8 mouse cellular contexts compared by ENCODE assay signal in the genomic region with DNA sequence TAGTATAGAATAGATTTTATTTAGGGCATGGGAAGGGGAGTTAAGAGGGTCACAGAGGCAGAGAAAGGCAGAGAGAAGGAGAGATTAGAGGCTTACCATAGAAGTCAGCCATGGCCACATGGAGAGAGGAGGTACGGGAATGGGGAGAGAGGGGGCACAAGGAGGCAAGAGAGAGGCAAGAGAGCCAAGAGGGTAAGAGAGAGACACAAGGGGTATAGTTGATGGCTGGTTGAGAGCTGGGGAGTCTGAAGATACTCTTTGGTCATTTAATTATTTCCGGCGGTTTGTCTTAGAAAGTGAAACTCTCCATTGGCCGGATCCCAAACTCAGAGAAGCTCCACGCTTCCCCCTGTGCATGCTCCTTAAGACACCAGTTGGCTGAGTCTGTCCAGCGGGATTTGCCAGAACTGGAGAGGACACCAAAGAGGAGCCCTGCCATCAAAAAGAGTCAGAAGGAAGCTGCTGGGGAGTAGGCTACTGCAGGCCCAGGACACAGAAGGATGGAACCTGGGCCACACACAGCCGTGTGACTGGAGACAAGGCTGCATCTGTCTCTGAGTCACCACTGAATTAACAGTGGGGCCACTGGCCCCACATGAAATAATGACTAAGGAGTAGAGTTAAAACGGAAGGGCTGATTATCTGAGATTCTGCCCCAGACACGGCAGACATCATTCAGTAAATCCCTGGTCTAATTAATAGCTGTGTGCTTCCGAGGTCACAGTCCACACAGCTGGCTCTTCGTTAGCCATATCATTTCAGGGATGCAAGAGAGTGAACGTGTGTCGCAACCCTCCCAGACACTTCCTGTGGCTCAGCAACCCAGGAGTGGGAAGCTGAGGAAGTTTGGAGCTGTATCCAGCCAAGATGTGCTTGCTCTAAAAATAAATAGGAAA. TPM values are rescaled to one million over a fixed set of nuclear protein-coding genes. Genes with fewer than 3 reads are reported as not detected.
DNase-seq lines count a peak whose midpoint lies in the region; ATAC-seq and TF ChIP-seq lines count a peak whose summit lies in the region.

No protein-coding gene starts in this region.

- no peaks in the 10 kb centered on the region for H3K36me3 ChIP-seq in kidney, embryonic 16.5 days (ENCODE audit: insufficient read depth, low read length)
- H3K36me3 ChIP-seq in thymus, adult 2 months (ENCODE audit: control insufficient read depth, insufficient read depth, low read length), result no peaks in the 10 kb centered on the region

- ATAC-seq in kidney, embryonic 16.5 days (ENCODE audit: low FRiP score, low TSS enrichment), result peak; percentile 67

- H3K4me3 ChIP-seq in gastrocnemius, adult 2 months, result peak overlapping the region; percentile 24; the same call in 1 of the 2 replicates
- no peak overlapping the region for H3K4me3 ChIP-seq in kidney, embryonic 16.5 days (ENCODE audit: low read length)
- no peak overlapping the region for H3K4me3 ChIP-seq in thymus, adult 2 months (ENCODE audit: control insufficient read depth, insufficient read depth, low read length)

- no peak overlapping the region; the same call in 1 of the 2 replicates for H3K4me2 ChIP-seq in kidney, embryonic 16.5 days (replicated peaks; ENCODE audit: low read depth, low read length)

- peak; percentile 41 for DNase-seq in left cerebral cortex, postnatal 4 days
- DNase-seq in left cerebral cortex, adult 11 months (ENCODE audit: low spot score), result no peak
- peak; percentile 23 for DNase-seq in gastrocnemius, adult 2 months
- peak; percentile 84 for DNase-seq in retina, postnatal 1 day
- no peak for DNase-seq in c-Kit-positive CD71-positive TER-119-positive erythroid progenitor cells, embryonic 14.5 days (ENCODE audit: low spot score)
- no peak for DNase-seq in thymus, adult 2 months
- DNase-seq in left cerebral cortex, adult 18-20 months (ENCODE audit: low spot score in 2 of 2), result no peak

- no peak overlapping the region; the same call in 1 of the 2 replicates for H3K27ac ChIP-seq in gastrocnemius, adult 2 months
- H3K27ac ChIP-seq in kidney, embryonic 16.5 days (ENCODE audit: low read length), result peak overlapping the region; percentile 26
- no peak overlapping the region for H3K27ac ChIP-seq in thymus, adult 2 months (ENCODE audit: control insufficient read depth, insufficient read depth, low read length)

- no peaks in the 10 kb centered on the region for H3K9me3 ChIP-seq in kidney, embryonic 16.5 days (ENCODE audit: low read length)

- H3K9ac ChIP-seq in kidney, embryonic 16.5 days (replicated peaks; ENCODE audit: low read length), result no peak overlapping the region

- TF ChIP-seq CTCF in gastrocnemius, adult 2 months (IDR thresholded peaks at IDR 0.05), result no peak
- no peak for TF ChIP-seq CTCF in thymus, adult 2 months (IDR thresholded peaks at IDR 0.05; ENCODE audit: borderline replicate concordance, control insufficient read depth, extremely low read depth, insufficient read depth, low read length, poor library complexity)

- no peaks in the 10 kb centered on the region for H3K27me3 ChIP-seq in kidney, embryonic 16.5 days (ENCODE audit: insufficient read depth, low read length)
- H3K27me3 ChIP-seq in thymus, adult 2 months (ENCODE audit: control insufficient read depth, insufficient read depth, low read length), result no peaks in the 10 kb centered on the region; the same call in 1 of the 2 replicates

- peaks cover 16% of the 10 kb centered on the region for H3K4me1 ChIP-seq in kidney, embryonic 16.5 days (ENCODE audit: insufficient read depth, low read length)
- no peaks in the 10 kb centered on the region for H3K4me1 ChIP-seq in thymus, adult 2 months (replicated peaks; ENCODE audit: control insufficient read depth, insufficient read depth, low read length)

- intact Hi-C loops in left cerebral cortex, postnatal 4 days (cut with DNase I), result no loop called here
- intact Hi-C loops in gastrocnemius, adult 2 months (cut with DNase I), result no loop called here

- no peak for TF ChIP-seq POLR2A in thymus, adult 2 months (IDR thresholded peaks at IDR 0.05; ENCODE audit: control insufficient read depth, extremely low read depth, insufficient read depth, low read length, poor library complexity)

- 43% methylated on average over 13 of the region's 13 CpGs for WGBS in kidney, embryonic 16.5 days
- 76% methylated on average over 13 of the region's 13 CpGs for WGBS in thymus, adult 2 months

RNA-seq across cellular contexts. Expression of a gene that starts 24.2 kb away (rescaled TPM):
- total RNA-seq in left cerebral cortex, postnatal 4 days (2021), result under 1 TPM; 0.48 to 0.50 TPM
- under 1 TPM in 1 of 2 experiments, not detected in 1; 0.20 TPM for total RNA-seq in gastrocnemius, adult 2 months (2021)
- polyA plus RNA-seq in kidney, embryonic 16.5 days (2015; fragmentation: Nextera tagmentation; extraction: Ambion mirVana), result 0.77 and 0.90 TPM in 2 replicates
- 0.98 and 1.1 TPM in 2 replicates for polyA plus RNA-seq in thymus, adult 2 months (2012; rRNA removed)
- total RNA-seq in left cerebral cortex, adult 18-20 months (2021), result under 1 TPM; 0.77 to 0.91 TPM

Comparison
In these comparisons a context has a peak if more than half of its experiments do, and no peak if none do; other contexts are left out.
1. DNase-seq: peak in left cerebral cortex, postnatal 4 days (single experiment), gastrocnemius, adult 2 months (single experiment) and retina, postnatal 1 day (single experiment); none in left cerebral cortex, adult 11 months (single experiment), c-Kit-positive CD71-positive TER-119-positive erythroid progenitor cells, embryonic 14.5 days (single experiment), thymus, adult 2 months (single experiment) and left cerebral cortex, adult 18-20 months (0 of 2).